In the genomic region with DNA sequence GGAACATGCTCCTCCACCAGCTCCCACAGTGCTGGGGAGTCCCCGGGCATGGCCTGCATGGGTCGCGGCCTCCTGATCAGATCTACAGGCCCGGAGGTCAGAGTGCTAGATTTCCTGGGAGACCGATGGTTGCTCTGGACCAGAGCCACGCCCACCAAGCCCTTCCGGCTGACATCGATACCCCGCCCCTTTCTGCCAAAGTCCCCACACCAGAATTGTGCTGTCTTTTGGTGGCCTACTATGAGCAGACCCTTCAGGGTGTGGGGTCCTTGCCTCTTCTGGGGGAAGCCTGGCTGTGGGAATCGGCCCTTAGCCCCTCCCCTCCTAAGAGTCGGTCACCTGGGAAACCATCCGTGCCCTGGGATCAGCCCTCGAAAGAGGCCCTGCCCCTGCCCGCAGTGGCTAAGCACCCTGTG, we compare ENCODE assay signal across 8 mouse cellular contexts. TPM values are rescaled to one million over a fixed set of nuclear protein-coding genes. Genes with fewer than 3 reads are reported as not detected.
A peak's percentile ranks its signal among the peaks of the same experiment; 100 is the strongest.
DNase-seq lines count a peak whose midpoint lies in the region; ATAC-seq lines count a peak whose summit lies in the region.

Gene Ccdc24, minus strand, starts transcription at position 87 of the 416 bp plus-strand sequence.

- peak; percentile 67 for DNase-seq in R1 (ENCODE audit: low read depth, low spot score)
- DNase-seq in embryonic facial prominence, embryonic 14.5 days (ENCODE audit: low spot score), result no peak
- DNase-seq in midbrain, embryonic 10.5 days (ENCODE audit: low spot score), result peak; percentile 60
- DNase-seq in right cerebral cortex, postnatal 10 days (ENCODE audit: low spot score in 2 of 2), result no peak
- DNase-seq in cerebellum, postnatal 14 days, result no peak
- no peak for DNase-seq in layer of hippocampus, postnatal 14 days (ENCODE audit: low spot score in 2 of 2)
- DNase-seq in c-Kit-positive CD71-positive TER-119-positive erythroid progenitor cells, embryonic 14.5 days (ENCODE audit: low spot score), result no peak

- H3K27ac ChIP-seq in embryonic facial prominence, embryonic 14.5 days (replicated peaks; ENCODE audit: low read depth, low read length), result no peak within 1 kb of the TSS
- H3K27ac ChIP-seq in kidney, embryonic 16.5 days (ENCODE audit: low read length), result peak within 1 kb of the TSS; percentile 45; the same call in 1 of the 2 replicates
- peak within 1 kb of the TSS; percentile 64 for H3K27ac ChIP-seq in midbrain, embryonic 10.5 days (replicated peaks)

- 8% methylated on average over 12 of the region's 14 CpGs for WGBS in embryonic facial prominence, embryonic 14.5 days
- WGBS in kidney, embryonic 16.5 days, result 5% methylated on average over 14 of the region's 14 CpGs
- 5% methylated on average over 14 of the region's 14 CpGs for WGBS in midbrain, embryonic 10.5 days

- ATAC-seq in embryonic facial prominence, embryonic 14.5 days (ENCODE audit: low read depth), result peak; percentile 2; the same call in 1 of the 2 replicates
- peak; percentile 43; the same call in 1 of the 2 replicates for ATAC-seq in kidney, embryonic 16.5 days (ENCODE audit: low FRiP score, low TSS enrichment)

- peak within 1 kb of the TSS; percentile 49 for H3K9ac ChIP-seq in embryonic facial prominence, embryonic 14.5 days (ENCODE audit: low read depth, low read length)
- H3K9ac ChIP-seq in kidney, embryonic 16.5 days (replicated peaks; ENCODE audit: low read length), result peak within 1 kb of the TSS; percentile 60; the same call in 1 of the 2 replicates

- H3K4me1 ChIP-seq in embryonic facial prominence, embryonic 14.5 days (ENCODE audit: control insufficient read depth, insufficient read depth, low read length), result peaks cover 14% of the 10 kb centered on the region; the same call in 1 of the 2 replicates
- H3K4me1 ChIP-seq in kidney, embryonic 16.5 days (ENCODE audit: insufficient read depth, low read length), result peaks cover 13% of the 10 kb centered on the region
- peaks cover 46% of the 10 kb centered on the region for H3K4me1 ChIP-seq in midbrain, embryonic 10.5 days

- H3K36me3 ChIP-seq in embryonic facial prominence, embryonic 14.5 days (ENCODE audit: control insufficient read depth, insufficient read depth, low read length), result peaks cover 46% of the 10 kb centered on the region
- H3K36me3 ChIP-seq in kidney, embryonic 16.5 days (ENCODE audit: insufficient read depth, low read length), result peaks cover 16% of the 10 kb centered on the region; the same call in 1 of the 2 replicates
- peaks cover 45% of the 10 kb centered on the region for H3K36me3 ChIP-seq in midbrain, embryonic 10.5 days

- peak within 1 kb of the TSS; percentile 38 for H3K4me2 ChIP-seq in embryonic facial prominence, embryonic 14.5 days (ENCODE audit: low read depth, low read length)
- peak within 1 kb of the TSS; percentile 59 for H3K4me2 ChIP-seq in kidney, embryonic 16.5 days (replicated peaks; ENCODE audit: low read depth, low read length)

- H3K27me3 ChIP-seq in embryonic facial prominence, embryonic 14.5 days (replicated peaks; ENCODE audit: control insufficient read depth, insufficient read depth, low read length), result 0 out of 2 replicates have a peak, but pooled peaks cover 2% of the 10 kb centered on the region
- no peaks in the 10 kb centered on the region for H3K27me3 ChIP-seq in kidney, embryonic 16.5 days (ENCODE audit: insufficient read depth, low read length)
- H3K27me3 ChIP-seq in midbrain, embryonic 10.5 days (ENCODE audit: low read depth, poor library complexity, severe bottlenecking), result peaks cover 15% of the 10 kb centered on the region

- no peaks in the 10 kb centered on the region for H3K9me3 ChIP-seq in embryonic facial prominence, embryonic 14.5 days (ENCODE audit: control insufficient read depth, low read length)
- no peaks in the 10 kb centered on the region for H3K9me3 ChIP-seq in kidney, embryonic 16.5 days (ENCODE audit: low read length)
- H3K9me3 ChIP-seq in midbrain, embryonic 10.5 days (replicated peaks), result no peaks in the 10 kb centered on the region

- 0 out of 2 replicates have a peak within 1 kb of the TSS, but pooled peaks have one; percentile 11 for H3K4me3 ChIP-seq in embryonic facial prominence, embryonic 14.5 days (ENCODE audit: low read depth, low read length)
- H3K4me3 ChIP-seq in kidney, embryonic 16.5 days (ENCODE audit: low read length), result peak within 1 kb of the TSS; percentile 41
- peak within 1 kb of the TSS; percentile 45 for H3K4me3 ChIP-seq in midbrain, embryonic 10.5 days

RNA-seq across cellular contexts. Expression of gene Ccdc24, which starts in this region (rescaled TPM):
- 2.3 and 3.3 TPM in 2 replicates for polyA plus RNA-seq in embryonic facial prominence, embryonic 14.5 days (2014; fragmentation: Nextera tagmentation; extraction: Ambion mirVana)
- 1.2 and 2.4 TPM in 2 replicates for polyA plus RNA-seq in kidney, embryonic 16.5 days (2015; fragmentation: Nextera tagmentation; extraction: Ambion mirVana)
- 1.1 and 2.2 TPM in 2 replicates for polyA plus RNA-seq in midbrain, embryonic 10.5 days (2016; fragmentation: Nextera tagmentation; extraction: Ambion mirVana)
- 1 to 10 TPM in 1 of 2 experiments, under 1 TPM in 1; 0.85 to 1.5 TPM for total RNA-seq in layer of hippocampus, postnatal 14 days (2021)

Comparison
In these comparisons a context has a peak if more than half of its experiments do, and no peak if none do; other contexts are left out.
1. DNase-seq: peak in R1 (single experiment) and midbrain, embryonic 10.5 days (single experiment); none in embryonic facial prominence, embryonic 14.5 days (single experiment), right cerebral cortex, postnatal 10 days (0 of 2), cerebellum, postnatal 14 days (0 of 2), layer of hippocampus, postnatal 14 days (0 of 2) and c-Kit-positive CD71-positive TER-119-positive erythroid progenitor cells, embryonic 14.5 days (single experiment).
2. Peak in every context shown above with its lines, with median percentiles within 50 percentile points of each other: H3K4me3 ChIP-seq.